In genomic region chr4:141239388-141240125, GRCm38 (mm10) we compare ENCODE assay signal across 8 mouse cellular contexts. TPM values are rescaled to one million over a fixed set of nuclear protein-coding genes. Genes with fewer than 3 reads are reported as not detected.
A peak's percentile ranks its signal among the peaks of the same experiment; 100 is the strongest.
DNase-seq lines count a peak whose midpoint lies in the region; ATAC-seq lines count a peak whose summit lies in the region.

TSS of gene Arhgef19 (plus strand) at chr4:141239499.

- peak within 1 kb of the TSS; percentile 35 for H3K4me3 ChIP-seq in intestine, embryonic 15.5 days (replicated peaks)
- H3K4me3 ChIP-seq in limb, embryonic 12.5 days (replicated peaks) = peak within 1 kb of the TSS; percentile 41
- peak within 1 kb of the TSS; percentile 28 for H3K4me3 ChIP-seq in midbrain, embryonic 14.5 days (replicated peaks; ENCODE audit: low read depth, low read length)

- H3K36me3 ChIP-seq in intestine, embryonic 15.5 days = no peaks in the 10 kb centered on the region
- no peaks in the 10 kb centered on the region for H3K36me3 ChIP-seq in limb, embryonic 12.5 days
- H3K36me3 ChIP-seq in midbrain, embryonic 14.5 days (ENCODE audit: control insufficient read depth, insufficient read depth, low read length) = no peaks in the 10 kb centered on the region
- H3K36me3 ChIP-seq in splenic B cell, adult 2 months (ENCODE audit: control insufficient read depth, insufficient read depth, low read length, poor library complexity, severe bottlenecking) = no peaks in the 10 kb centered on the region

- H3K4me1 ChIP-seq in intestine, embryonic 15.5 days (replicated peaks) = peaks cover 47% of the 10 kb centered on the region
- H3K4me1 ChIP-seq in limb, embryonic 12.5 days (replicated peaks) = peaks cover 43% of the 10 kb centered on the region
- H3K4me1 ChIP-seq in midbrain, embryonic 14.5 days (ENCODE audit: control insufficient read depth, insufficient read depth, low read length) = peaks cover 16% of the 10 kb centered on the region

- H3K4me2 ChIP-seq in intestine, embryonic 15.5 days (replicated peaks) = peak within 1 kb of the TSS; percentile 86
- H3K4me2 ChIP-seq in limb, embryonic 12.5 days = peak within 1 kb of the TSS; percentile 69
- peak within 1 kb of the TSS; percentile 59 for H3K4me2 ChIP-seq in midbrain, embryonic 14.5 days (ENCODE audit: low read length)

- H3K9ac ChIP-seq in intestine, embryonic 15.5 days = peak within 1 kb of the TSS; percentile 48
- peak within 1 kb of the TSS; percentile 44 for H3K9ac ChIP-seq in limb, embryonic 12.5 days (replicated peaks)
- peak within 1 kb of the TSS; percentile 17; the same call in 1 of the 2 replicates for H3K9ac ChIP-seq in midbrain, embryonic 14.5 days (replicated peaks; ENCODE audit: low read length)

- H3K27ac ChIP-seq in intestine, embryonic 15.5 days = peak within 1 kb of the TSS; percentile 77
- no peak within 1 kb of the TSS for H3K27ac ChIP-seq in limb, embryonic 12.5 days
- H3K27ac ChIP-seq in midbrain, embryonic 14.5 days (replicated peaks; ENCODE audit: low read depth, low read length) = no peak within 1 kb of the TSS

- whole genome bisulfite sequencing in intestine, embryonic 15.5 days = 1% methylated on average over 31 of the region's 31 CpGs
- WGBS in limb, embryonic 12.5 days = 2% methylated on average over 31 of the region's 31 CpGs
- 2% methylated on average over 31 of the region's 31 CpGs for WGBS in midbrain, embryonic 14.5 days

- H3K27me3 ChIP-seq in intestine, embryonic 15.5 days (replicated peaks) = no peaks in the 10 kb centered on the region
- H3K27me3 ChIP-seq in limb, embryonic 12.5 days = peaks cover 87% of the 10 kb centered on the region
- peaks cover 44% of the 10 kb centered on the region for H3K27me3 ChIP-seq in midbrain, embryonic 14.5 days (ENCODE audit: control insufficient read depth, insufficient read depth, low read length)
- peaks cover 8% of the 10 kb centered on the region for H3K27me3 ChIP-seq in splenic B cell, adult 2 months (ENCODE audit: control insufficient read depth, insufficient read depth, low read length, poor library complexity, severe bottlenecking)

- DNase-seq in ovary, adult 18-20 months (ENCODE audit: low spot score) = peak; percentile 92
- DNase-seq in ovary, postnatal 10 days (ENCODE audit: low spot score) = no peak
- peak; percentile 77 for DNase-seq in embryo, embryonic 11.5 days (ENCODE audit: low read depth, low spot score)
- DNase-seq in gonadal fat pad, adult 2 months (ENCODE audit: low read depth) = peak; percentile 47
- peak; percentile 80 for DNase-seq in midbrain, embryonic 14.5 days
- peak; percentile 82 for DNase-seq in splenic B cell, adult 2 months (ENCODE audit: low read depth, low spot score)

- no peaks in the 10 kb centered on the region for H3K9me3 ChIP-seq in intestine, embryonic 15.5 days
- no peaks in the 10 kb centered on the region for H3K9me3 ChIP-seq in limb, embryonic 12.5 days
- no peaks in the 10 kb centered on the region for H3K9me3 ChIP-seq in midbrain, embryonic 14.5 days (ENCODE audit: control insufficient read depth, low read length)

- ATAC-seq in intestine, embryonic 15.5 days = peak; percentile 92
- ATAC-seq in limb, embryonic 12.5 days (ENCODE audit: insufficient number of reproducible peaks, insufficient read depth, low FRiP score, low TSS enrichment, low read depth) = peak; percentile 87
- peak; percentile 86 for ATAC-seq in midbrain, embryonic 14.5 days (ENCODE audit: low FRiP score, low TSS enrichment)

RNA-seq across cellular contexts. Expression of gene Arhgef19, which starts in this region (rescaled TPM):
- 4.5 and 4.6 TPM in 2 replicates for polyA plus RNA-seq in gonadal fat pad, adult 2 months (2012; rRNA removed)
- polyA plus RNA-seq in intestine, embryonic 15.5 days (2015; fragmentation: Nextera tagmentation; extraction: Ambion mirVana) = 16.3 and 17.8 TPM in 2 replicates
- polyA plus RNA-seq in limb, embryonic 12.5 days (2016; fragmentation: Nextera tagmentation; extraction: Ambion mirVana) = 9.1 and 10.8 TPM in 2 replicates
- polyA plus RNA-seq in midbrain, embryonic 14.5 days (2014; fragmentation: Nextera tagmentation; extraction: Ambion mirVana) = 0.84 and 0.89 TPM in 2 replicates

Comparison
In these comparisons a context has a peak if more than half of its experiments do, and no peak if none do; other contexts are left out.
1. Peak in DNase-seq, ATAC-seq, H3K4me3 ChIP-seq, H3K9ac ChIP-seq and H3K4me2 ChIP-seq in midbrain, embryonic 14.5 days; RNA of the gene not detected or under 1 TPM.